In genomic region chr10:75373655-75374351, GRCm38 (mm10) we compare ENCODE assay signal across 9 mouse cellular contexts. TPM values are rescaled to one million over a fixed set of nuclear protein-coding genes. Genes with fewer than 3 reads are reported as not detected.
DNase-seq lines count a peak whose midpoint lies in the region; ATAC-seq and TF ChIP-seq lines count a peak whose summit lies in the region.
"Not testable (repeated sequence)": the region's sequence is repeated elsewhere in the genome, so short reads cannot be mapped to it uniquely, and the experiment has no call there.
"Had no signal": no experiment of that assay in that cellular context is flagged by ENCODE, and none has a peak within 500 bp of the region (broad histone marks: within the 10 kb centered on the region; RNA-seq: fewer than 3 reads in every experiment).

No protein-coding gene starts in this region.

- DNase-seq in MN1 (ENCODE audit: low spot score) = peak; percentile 43
- DNase-seq in cerebellum, adult 9-10 months = peak; percentile 22
- peak; percentile 7 for DNase-seq in hindbrain, postnatal 0 days (ENCODE audit: low spot score)
- DNase-seq in layer of hippocampus, adult 11-12 months (ENCODE audit: low spot score) = peak; percentile 5
- peak; percentile 24 for DNase-seq in lung, postnatal 10 days
- peak; percentile 36 to 53 for DNase-seq in right cerebral cortex, postnatal 10 days (ENCODE audit: low spot score in 2 of 2)

- H3K9me3 ChIP-seq in heart, embryonic 11.5 days (replicated peaks; ENCODE audit: control insufficient read depth, low read length); hindbrain, postnatal 0 days (ENCODE audit: low read length): not testable (repeated sequence)

- not testable (repeated sequence) for H3K27me3 ChIP-seq in heart, embryonic 11.5 days (ENCODE audit: control insufficient read depth, insufficient read depth, low read length); hindbrain, postnatal 0 days (ENCODE audit: insufficient read depth, low read length)

- ATAC-seq in frontal cortex, adult (ENCODE audit: low TSS enrichment) = peak; percentile 93
- ATAC-seq in heart, embryonic 11.5 days (replicated peaks; ENCODE audit: insufficient number of reproducible peaks, low FRiP score, low TSS enrichment) = peak; percentile 74
- peak; percentile 86 for ATAC-seq in hindbrain, postnatal 0 days

- H3K4me3 ChIP-seq in heart, embryonic 11.5 days (ENCODE audit: low read depth, low read length); hindbrain, postnatal 0 days (ENCODE audit: low read length): not testable (repeated sequence)

- not testable (repeated sequence) for H3K27ac ChIP-seq in heart, embryonic 11.5 days (ENCODE audit: low read depth, low read length); hindbrain, postnatal 0 days

- not testable (repeated sequence) for H3K9ac ChIP-seq in heart, embryonic 11.5 days (ENCODE audit: low read depth, low read length); hindbrain, postnatal 0 days (replicated peaks; ENCODE audit: low read length)

- not testable (repeated sequence) for H3K36me3 ChIP-seq in heart, embryonic 11.5 days (ENCODE audit: control insufficient read depth, insufficient read depth, low read length); hindbrain, postnatal 0 days (ENCODE audit: insufficient read depth, low read length)

- not testable (repeated sequence) for TF ChIP-seq CTCF in hindbrain, postnatal 0 days (IDR thresholded peaks at IDR 0.05; ENCODE audit: low read depth)

- WGBS in heart, embryonic 11.5 days (ENCODE audit: insufficient replicate concordance) = 63% methylated on average over 12 of the region's 19 CpGs
- 65% methylated on average over 12 of the region's 19 CpGs for whole genome bisulfite sequencing in hindbrain, postnatal 0 days

- H3K4me2 ChIP-seq in heart, embryonic 11.5 days; hindbrain, postnatal 0 days (ENCODE audit: low read depth, low read length): not testable (repeated sequence)

- not testable (repeated sequence) for H3K4me1 ChIP-seq in heart, embryonic 11.5 days (ENCODE audit: control insufficient read depth, insufficient read depth, low read length); hindbrain, postnatal 0 days (ENCODE audit: insufficient read depth, low read length)

RNA-seq across cellular contexts. Expression of gene Upb1, which starts 27.1 kb away (rescaled TPM):
- polyA plus RNA-seq in heart, embryonic 11.5 days (2014; fragmentation: Nextera tagmentation; extraction: Ambion mirVana) = 0.39 and 0.46 TPM in 2 replicates
- total RNA-seq in hindbrain, postnatal 0 days (2014; rRNA removed) = 0.26 and 0.50 TPM in 2 replicates
- polyA plus RNA-seq in hindbrain, postnatal 0 days (2015; fragmentation: Nextera tagmentation; extraction: Ambion mirVana) = 0.71 and 1.4 TPM in 2 replicates
- polyA plus RNA-seq: limb, embryonic 10.5 days had no signal

RNA-seq across cellular contexts. Expression of gene Adora2a, which starts 57.1 kb away (rescaled TPM):
- polyA plus RNA-seq in heart, embryonic 11.5 days (2014; fragmentation: Nextera tagmentation; extraction: Ambion mirVana) = 3.3 and 4.8 TPM in 2 replicates
- total RNA-seq in hindbrain, postnatal 0 days (2014; rRNA removed) = 4.7 and 8.5 TPM in 2 replicates
- 1.7 TPM in 2 replicates for polyA plus RNA-seq in hindbrain, postnatal 0 days (2015; fragmentation: Nextera tagmentation; extraction: Ambion mirVana)
